Mouse (Mus musculus) heart, adult 2 months (tissue): ENCODE data around the gene Bsn.
"Not testable (repeated sequence)": the region's sequence is repeated elsewhere in the genome, so short reads cannot be mapped to it uniquely, and the experiment has no call there.

Source experiments
- CTCF ChIP-seq: fragments of 200-600 bp; IDR thresholded peaks from 2 replicates; pipeline ENCODE4 v1.8.1; 2022; ENCODE audit warnings: antibody characterized with exemption, mild to moderate bottlenecking, moderate library complexity
- EP300 ChIP-seq: fragments of 200-500 bp; IDR thresholded peaks from 2 replicates; pipeline ENCODE4 v1.6.1; 2011; ENCODE audit warnings: low read depth, low read length, control low read depth; ENCODE audit not compliant: insufficient read depth
- POLR2A ChIP-seq: fragments of 200-500 bp; IDR thresholded peaks from 2 replicates; pipeline ENCODE4 v1.6.1; 2011; ENCODE audit warnings: mild to moderate bottlenecking, low read depth, low read length, control low read depth; ENCODE audit not compliant: insufficient read depth

GRCm38 (mm10) chr9:108196222-108196621 is 6.0 kb upstream of the Bsn start:
- not testable (repeated sequence) for TF ChIP-seq POLR2A, EP300
- TF ChIP-seq CTCF = peak; percentile 61
